Mouse (Mus musculus) cerebellum, adult 2 months (tissue): ENCODE measurements around the gene Pole4.

Experiments used
- CTCF ChIP-seq: fragments of 200-500 bp; IDR thresholded peaks from 2 replicates; pipeline ENCODE4 v1.5.1; 2011; ENCODE audit warnings: low read depth, mild to moderate bottlenecking, control low read depth, low read length, moderate library complexity, borderline replicate concordance; ENCODE audit not compliant: insufficient read depth
- POLR2A ChIP-seq: fragments of 200-500 bp; IDR thresholded peaks from 2 replicates; pipeline ENCODE4 v1.6.1; 2011; ENCODE audit warnings: low read length, control low read depth, borderline replicate concordance; ENCODE audit not compliant: insufficient read depth

DNA sequence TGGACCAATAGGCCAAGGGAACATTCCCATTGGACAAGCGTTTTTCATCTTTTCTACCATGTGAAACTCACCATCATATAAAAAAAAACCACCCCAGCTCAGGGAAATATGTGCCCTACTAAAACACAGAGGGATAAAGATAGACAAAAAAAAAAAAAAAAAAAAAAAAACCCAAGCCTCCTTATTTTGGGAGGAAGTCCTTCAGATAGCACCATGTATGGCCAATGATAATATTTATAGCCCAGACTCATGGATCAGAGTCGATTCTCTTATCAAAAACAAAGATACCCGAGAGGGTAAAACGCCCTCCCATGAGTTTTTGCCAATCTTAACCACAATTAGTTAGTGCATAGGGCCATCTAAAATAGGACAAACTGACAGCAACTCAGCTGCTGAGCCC lies 15.7 kb downstream of the Pole4 start:
- TF ChIP-seq CTCF: no peak
- no peak for TF ChIP-seq POLR2A
